Mouse (Mus musculus) embryonic facial prominence, embryonic 15.5 days (tissue): Measurements from ENCODE around the gene Adipor2. TPM values are rescaled to one million over a fixed set of nuclear protein-coding genes. Genes with fewer than 3 reads are reported as not detected.
A peak's percentile ranks its signal among the peaks of the same experiment; 100 is the strongest.

Experiments
- ATAC-seq: fragments of 200-750 bp; cut with Nextera tagmentation; 2 replicates; pipeline ENCODE4 v1.8.0; 2017; ENCODE audit warnings: low read depth, moderate TSS enrichment; ENCODE audit not compliant: insufficient number of reproducible peaks, low FRiP score, low TSS enrichment
- H3K27ac ChIP-seq: fragments of 300-500 bp; sonication (generic); replicated peaks from 2 replicates; pipeline ENCODE4 v1.5.1; 2015; ENCODE audit warnings: mild to moderate bottlenecking, inconsistent platforms
- H3K27me3 ChIP-seq: fragments of 300-500 bp; sonication (generic); 2 replicates; pipeline ENCODE4 v1.6.1; 2015; ENCODE audit warnings: inconsistent platforms
- H3K36me3 ChIP-seq: fragments of 300-500 bp; sonication (generic); 2 replicates; pipeline ENCODE4 v1.6.1; 2015; ENCODE audit warnings: mild to moderate bottlenecking, inconsistent platforms
- H3K4me1 ChIP-seq: fragments of 300-500 bp; sonication (generic); 2 replicates; pipeline ENCODE4 v1.6.1; 2015; ENCODE audit warnings: inconsistent platforms
- H3K4me2 ChIP-seq: fragments of 300-500 bp; sonication (generic); replicated peaks from 2 replicates; pipeline ENCODE4 v1.6.1; 2015; ENCODE audit warnings: mild to moderate bottlenecking, inconsistent platforms
- H3K4me3 ChIP-seq: fragments of 300-500 bp; sonication (generic); replicated peaks from 2 replicates; pipeline ENCODE4 v1.5.1; 2015; ENCODE audit warnings: mild to moderate bottlenecking, inconsistent platforms
- H3K9ac ChIP-seq: fragments of 300-500 bp; sonication (generic); 2 replicates; pipeline ENCODE4 v1.6.1; 2015; ENCODE audit warnings: inconsistent platforms
- H3K9me3 ChIP-seq: fragments of 300-500 bp; sonication (generic); replicated peaks from 2 replicates; pipeline ENCODE4 v1.6.1; 2016; ENCODE audit warnings: inconsistent platforms
- WGBS: fragments of 180-500 bp; shearing (Covaris S2); methylation state at CpG from one replicate; pipeline ENCODE4 v1.1.7; 2015; 5-methylcytosine and 5-hydroxymethylcytosine counted together
- polyA plus RNA-seq: library from polyadenylated mRNA; unstranded; fragments of >200 nt; fragmentation: Nextera tagmentation; extraction: Ambion mirVana; gene quantifications from 2 replicates; pipeline ENCODE4 v1.2.1, GENCODE M21; 2015

Adipor2 gene
- 40.9 and 42.9 TPM in 2 replicates for polyA plus RNA-seq

DNA sequence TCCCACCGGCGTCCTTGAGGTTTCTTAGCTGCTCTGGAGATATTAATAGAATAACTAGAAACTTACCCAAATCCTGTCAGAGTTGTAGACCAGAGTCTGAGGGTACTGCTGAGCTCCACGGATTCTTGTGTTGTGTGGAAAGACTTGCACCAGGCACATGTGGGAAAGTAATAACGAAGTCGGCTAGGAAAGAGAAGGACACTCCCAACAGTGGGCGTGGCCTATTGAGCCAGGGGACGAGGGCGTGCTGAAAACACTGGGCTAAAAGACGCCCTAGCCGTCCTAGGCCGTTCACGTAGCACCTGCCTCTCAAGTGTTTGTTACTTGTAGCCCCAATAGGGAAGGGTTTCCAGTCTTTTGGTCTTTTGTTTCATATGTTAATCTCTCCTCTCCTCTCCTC lies at the start of gene Adipor2:
Gene Adipor2 (minus strand): TSS at position 351 of the 400 bp plus-strand sequence.
- H3K9ac ChIP-seq, result no peak within 1 kb of the TSS
- WGBS, result 2% methylated on average over 12 of the region's 12 CpGs
- peak within 1 kb of the TSS; percentile 63 for H3K27ac ChIP-seq
- no peak for ATAC-seq
- no peaks in the 10 kb centered on the region for H3K27me3 ChIP-seq
- H3K4me2 ChIP-seq, result peak within 1 kb of the TSS; percentile 21
- 0 out of 2 replicates have a peak, but pooled peaks cover 3% of the 10 kb centered on the region for H3K4me1 ChIP-seq
- H3K4me3 ChIP-seq, result peak within 1 kb of the TSS; percentile 5
- no peaks in the 10 kb centered on the region for H3K36me3 ChIP-seq
- H3K9me3 ChIP-seq, result no peaks in the 10 kb centered on the region

DNA sequence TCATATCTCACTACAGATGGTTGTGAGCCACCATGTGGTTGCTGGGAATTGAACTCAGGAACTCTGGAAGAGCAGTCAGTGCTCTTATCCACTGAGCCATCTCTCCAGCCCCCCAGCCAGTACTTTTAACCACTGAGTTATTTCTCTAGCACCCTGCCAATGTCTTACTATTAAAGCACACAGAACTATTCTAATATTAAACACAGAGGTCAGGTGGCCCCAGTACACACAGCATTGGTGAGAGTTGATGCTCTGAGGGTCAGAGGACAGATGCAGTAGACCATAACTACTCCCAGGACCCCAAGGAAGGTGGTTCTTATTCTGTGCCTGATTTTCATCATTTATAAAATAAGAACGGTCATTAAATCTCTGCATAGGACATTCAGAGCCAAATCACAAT lies 48.7 kb upstream of the Adipor2 start:
- no peak for ATAC-seq
- no peak overlapping the region for H3K9ac ChIP-seq
- no peak overlapping the region for H3K27ac ChIP-seq
- H3K4me3 ChIP-seq, result no peak overlapping the region
- H3K27me3 ChIP-seq, result no peaks in the 10 kb centered on the region
- H3K9me3 ChIP-seq, result no peaks in the 10 kb centered on the region
- H3K36me3 ChIP-seq, result no peaks in the 10 kb centered on the region
- no peak overlapping the region for H3K4me2 ChIP-seq
- H3K4me1 ChIP-seq, result no peaks in the 10 kb centered on the region
- 93% methylated on average over 1 of the region's 1 CpGs for WGBS

DNA sequence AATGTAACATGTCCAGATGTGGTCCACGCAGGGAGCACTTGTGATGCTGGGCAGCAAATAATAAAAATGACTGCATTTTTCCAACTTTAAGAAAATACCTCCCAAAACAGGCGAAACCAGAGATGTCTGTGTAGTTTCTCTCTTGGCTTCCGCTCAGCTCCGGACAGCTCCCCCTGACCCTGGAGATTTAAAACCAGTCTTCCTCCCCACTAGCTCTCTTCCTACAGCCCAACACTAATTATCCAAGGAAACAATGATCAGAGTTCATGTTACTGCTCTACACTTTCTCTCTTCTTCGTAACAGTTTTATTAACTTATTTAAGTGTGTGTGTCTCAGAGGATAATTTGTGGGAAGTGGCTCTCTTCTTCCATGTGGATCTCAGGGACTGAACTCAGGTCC lies 42.9 kb upstream of the Adipor2 start:
- no peaks in the 10 kb centered on the region for H3K9me3 ChIP-seq
- H3K4me1 ChIP-seq, result no peaks in the 10 kb centered on the region
- ATAC-seq, result no peak
- no peak overlapping the region for H3K4me2 ChIP-seq
- no peak overlapping the region for H3K4me3 ChIP-seq
- H3K27ac ChIP-seq, result no peak overlapping the region
- 61% methylated on average over 5 of the region's 5 CpGs for WGBS
- no peaks in the 10 kb centered on the region for H3K27me3 ChIP-seq
- no peak overlapping the region for H3K9ac ChIP-seq
- no peaks in the 10 kb centered on the region for H3K36me3 ChIP-seq

DNA sequence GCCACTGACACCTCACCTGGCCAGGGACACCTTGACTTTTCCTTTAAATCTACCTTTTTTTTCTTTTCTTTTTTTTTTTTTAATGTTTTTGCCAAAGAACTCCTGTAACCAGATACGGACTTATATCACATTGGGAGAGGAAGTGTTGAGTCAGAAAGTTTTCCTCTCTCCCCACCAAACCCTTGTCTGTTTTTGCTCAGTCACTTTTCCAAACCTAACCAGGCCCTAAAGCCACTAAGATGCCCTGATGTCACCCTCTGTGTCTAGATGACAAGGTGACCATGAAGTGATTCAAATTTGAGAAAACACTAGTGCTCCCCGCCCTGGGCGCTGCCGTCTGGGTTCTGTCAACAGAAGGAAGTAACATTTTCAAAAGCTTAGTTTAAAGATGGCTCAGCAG lies 41.5 kb upstream of the Adipor2 start:
- Histone ChIP-seq H3K4me1 (no peaks in the 10 kb centered on the region), H3K4me2 (no peak overlapping the region), H3K27ac (no peak overlapping the region), H3K27me3 (no peaks in the 10 kb centered on the region), H3K36me3 (no peaks in the 10 kb centered on the region), H3K9me3 (no peaks in the 10 kb centered on the region), H3K9ac (no peak overlapping the region), H3K4me3 (no peak overlapping the region)
- WGBS, result 69% methylated on average over 4 of the region's 4 CpGs
- no peak for ATAC-seq

DNA sequence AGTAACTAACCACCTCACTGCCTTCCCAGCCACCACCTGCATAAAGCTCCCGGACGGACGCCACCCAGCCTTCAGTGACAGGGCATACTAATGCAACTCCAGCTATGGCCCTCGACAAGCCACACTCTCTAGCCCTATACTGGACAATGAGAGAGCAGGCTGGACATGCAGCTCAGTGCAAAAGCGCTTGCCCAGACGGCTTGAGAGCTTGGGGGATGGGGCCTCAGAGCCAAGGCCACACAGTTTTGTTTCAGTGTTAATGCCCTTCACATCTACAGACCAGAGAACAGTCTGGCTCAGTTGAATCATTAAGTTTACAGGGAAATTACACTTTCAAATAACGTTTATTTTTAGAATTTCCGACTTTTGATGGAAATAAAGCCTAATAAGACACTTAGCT lies 40.7 kb upstream of the Adipor2 start:
- no peaks in the 10 kb centered on the region for H3K36me3 ChIP-seq
- H3K4me1 ChIP-seq, result no peaks in the 10 kb centered on the region
- no peaks in the 10 kb centered on the region for H3K9me3 ChIP-seq
- no peak overlapping the region for H3K4me2 ChIP-seq
- no peak overlapping the region for H3K27ac ChIP-seq
- no peak overlapping the region for H3K9ac ChIP-seq
- no peaks in the 10 kb centered on the region for H3K27me3 ChIP-seq
- no peak overlapping the region for H3K4me3 ChIP-seq
- 68% methylated on average over 8 of the region's 8 CpGs for WGBS
- no peak for ATAC-seq

DNA sequence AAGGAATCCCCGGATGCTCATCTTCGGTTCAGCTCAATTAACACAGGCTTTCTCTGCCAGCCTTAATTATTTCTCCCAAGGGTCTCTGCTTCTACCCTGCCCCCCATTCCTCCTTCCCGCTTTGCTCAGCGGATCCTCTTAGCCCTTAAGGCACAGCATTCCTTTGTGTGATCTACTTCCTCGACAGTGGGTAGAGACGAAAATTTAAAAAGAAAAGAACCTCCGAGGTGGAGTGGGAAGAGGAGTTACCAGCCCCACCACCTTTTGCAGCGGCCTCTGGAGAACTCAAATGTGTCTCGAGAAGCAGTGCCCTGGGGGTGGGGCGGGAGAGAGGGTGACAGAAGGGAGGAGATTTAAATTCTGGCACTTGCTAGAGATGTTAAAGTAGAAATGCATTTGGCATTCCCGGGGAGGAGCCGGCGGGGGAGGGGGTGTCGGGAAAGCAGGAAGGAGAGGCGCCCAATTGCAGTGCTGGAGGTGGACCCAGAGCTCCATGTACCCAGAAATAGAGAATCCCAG lies 34.5 kb upstream of the Adipor2 start:
- no peaks in the 10 kb centered on the region for H3K9me3 ChIP-seq
- H3K36me3 ChIP-seq, result no peaks in the 10 kb centered on the region
- peak overlapping the region; percentile 68 for H3K4me2 ChIP-seq
- no peaks in the 10 kb centered on the region for H3K27me3 ChIP-seq
- H3K27ac ChIP-seq, result peak overlapping the region; percentile 83
- ATAC-seq, result 0 out of 2 replicates have a peak, but pooled peaks have one; percentile 27
- under 1% methylated on average over 15 of the region's 15 CpGs for WGBS
- peaks cover 20% of the 10 kb centered on the region for H3K4me1 ChIP-seq
- H3K4me3 ChIP-seq, result peak overlapping the region; percentile 43
- peak overlapping the region; percentile 37 for H3K9ac ChIP-seq

DNA sequence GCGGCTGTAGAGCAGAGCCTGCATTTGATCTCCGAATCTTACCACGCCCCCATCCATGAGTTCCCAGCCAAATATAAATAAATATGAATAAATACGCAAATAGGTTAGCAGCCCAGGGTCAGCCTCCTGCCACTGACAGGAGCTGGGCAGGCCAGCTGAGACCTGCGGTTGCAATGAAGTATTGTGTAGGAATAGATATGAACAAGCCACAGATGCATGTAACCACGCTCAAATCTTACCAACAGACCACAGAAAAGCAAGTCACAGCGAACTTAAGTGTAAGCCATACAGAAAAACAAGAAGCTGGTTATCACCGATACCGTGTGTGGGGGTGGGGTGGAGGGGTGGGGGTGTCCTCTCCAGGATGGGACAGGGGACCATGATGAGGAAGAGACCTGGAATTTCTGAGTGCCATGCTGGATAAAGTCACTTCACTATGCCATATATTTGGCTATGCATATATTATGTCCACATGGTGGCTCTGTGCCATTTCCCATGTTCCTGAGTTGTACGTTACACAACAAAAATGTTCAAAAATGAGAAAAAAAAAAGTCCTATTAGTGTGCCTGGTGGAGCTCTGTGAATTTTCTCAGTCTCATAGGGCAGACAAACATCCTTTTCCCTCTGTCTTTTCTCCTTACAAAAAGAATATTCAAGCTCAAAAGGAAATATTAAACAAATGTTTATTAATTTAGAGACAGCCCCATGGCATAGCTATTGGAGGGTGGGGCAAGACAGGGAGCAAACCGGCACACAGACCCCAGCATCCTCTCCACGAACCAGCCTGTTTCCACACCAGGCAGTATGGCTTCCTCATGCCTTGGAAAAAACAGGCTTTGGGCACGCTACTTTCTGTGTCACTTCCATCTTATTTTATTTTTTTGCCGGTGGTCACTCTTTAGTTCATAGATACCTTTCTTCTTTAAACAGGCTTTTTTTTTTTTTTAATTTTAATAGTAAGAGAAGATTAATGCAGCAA lies 33.8 kb upstream of the Adipor2 start:
- no peaks in the 10 kb centered on the region for H3K36me3 ChIP-seq
- ATAC-seq, result no peak
- H3K4me1 ChIP-seq, result peaks cover 20% of the 10 kb centered on the region
- H3K9ac ChIP-seq, result peak overlapping the region; percentile 37; the same call in 1 of the 2 replicates
- H3K27me3 ChIP-seq, result no peaks in the 10 kb centered on the region
- no peaks in the 10 kb centered on the region for H3K9me3 ChIP-seq
- H3K4me2 ChIP-seq, result peak overlapping the region; percentile 68
- H3K4me3 ChIP-seq, result peak overlapping the region; percentile 43
- H3K27ac ChIP-seq, result 0 out of 2 replicates have a peak overlapping the region, but pooled peaks have one; percentile 83
- 28% methylated on average over 14 of the region's 14 CpGs for WGBS

DNA sequence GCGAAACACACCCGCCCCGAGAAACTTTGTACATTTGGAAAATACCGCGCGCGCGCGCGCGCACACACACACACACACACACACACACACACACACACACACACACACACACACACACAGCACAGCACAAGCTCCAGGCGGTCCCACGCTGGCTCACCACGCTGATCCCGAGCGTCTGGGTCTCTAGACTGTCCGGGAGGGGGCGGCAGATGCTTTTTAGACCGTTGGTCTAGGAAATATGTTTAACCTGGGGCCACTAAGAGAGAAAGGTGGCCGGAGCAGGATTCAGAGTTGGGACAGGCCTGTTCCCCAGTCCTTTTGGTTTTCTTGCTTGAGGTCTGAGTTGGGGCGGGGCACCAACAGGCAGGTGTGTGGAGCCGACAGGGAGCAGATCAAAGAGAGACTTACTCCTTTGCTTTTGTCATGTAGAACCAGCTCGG lies 31.6 kb upstream of the Adipor2 start:
- ATAC-seq, result no peak
- Histone ChIP-seq H3K27ac (no peak overlapping the region), H3K9ac (peak overlapping the region; percentile 26; the same call in 1 of the 2 replicates), H3K36me3 (no peaks in the 10 kb centered on the region), H3K4me2 (peak overlapping the region; percentile 66), H3K4me1 (peaks cover 20% of the 10 kb centered on the region), H3K27me3 (no peaks in the 10 kb centered on the region), H3K9me3 (no peaks in the 10 kb centered on the region), H3K4me3 (peak overlapping the region; percentile 40)
- 4% methylated on average over 23 of the region's 23 CpGs for WGBS

DNA sequence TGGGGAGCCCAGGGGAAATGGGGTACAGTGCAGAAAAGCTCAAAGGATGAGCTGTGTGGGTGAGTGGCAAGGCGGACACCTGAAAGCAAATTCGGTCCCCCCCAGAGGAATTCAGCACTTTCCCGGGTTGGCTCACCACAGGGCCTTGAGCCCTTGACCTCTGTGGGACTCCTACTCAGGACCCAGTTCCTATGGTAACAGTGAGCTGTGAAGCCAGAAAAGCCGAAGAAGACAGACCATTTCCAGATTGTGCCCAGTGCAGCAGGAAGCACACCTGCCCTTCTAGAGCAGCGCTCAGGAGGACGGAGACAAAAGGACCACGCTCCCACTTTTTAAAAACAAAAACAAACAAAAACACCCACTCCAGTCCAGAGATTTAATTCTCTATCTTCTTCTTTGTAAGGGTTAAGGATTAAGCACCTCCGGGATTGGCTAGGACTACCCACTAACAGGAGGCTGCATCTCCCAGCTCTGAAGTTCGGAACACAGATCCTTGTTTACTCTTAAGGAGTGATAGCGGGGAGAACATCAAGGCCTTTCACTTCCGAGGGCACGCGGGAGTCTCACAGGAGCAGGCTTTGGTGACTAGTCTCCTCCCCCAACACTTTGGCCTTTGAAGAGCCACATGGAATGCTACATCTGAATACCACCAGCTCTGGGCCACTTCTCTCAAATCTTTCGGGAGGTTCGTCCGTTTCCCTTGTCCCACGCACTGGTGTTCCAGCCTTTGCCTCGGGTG lies 31.0 kb upstream of the Adipor2 start:
- Histone ChIP-seq H3K4me1 (peaks cover 23% of the 10 kb centered on the region), H3K9me3 (no peaks in the 10 kb centered on the region), H3K9ac (peak overlapping the region; percentile 26; the same call in 1 of the 2 replicates), H3K27ac (no peak overlapping the region), H3K4me2 (peak overlapping the region; percentile 66), H3K4me3 (peak overlapping the region; percentile 40), H3K27me3 (no peaks in the 10 kb centered on the region), H3K36me3 (no peaks in the 10 kb centered on the region)
- WGBS, result 14% methylated on average over 18 of the region's 18 CpGs
- no peak for ATAC-seq

DNA sequence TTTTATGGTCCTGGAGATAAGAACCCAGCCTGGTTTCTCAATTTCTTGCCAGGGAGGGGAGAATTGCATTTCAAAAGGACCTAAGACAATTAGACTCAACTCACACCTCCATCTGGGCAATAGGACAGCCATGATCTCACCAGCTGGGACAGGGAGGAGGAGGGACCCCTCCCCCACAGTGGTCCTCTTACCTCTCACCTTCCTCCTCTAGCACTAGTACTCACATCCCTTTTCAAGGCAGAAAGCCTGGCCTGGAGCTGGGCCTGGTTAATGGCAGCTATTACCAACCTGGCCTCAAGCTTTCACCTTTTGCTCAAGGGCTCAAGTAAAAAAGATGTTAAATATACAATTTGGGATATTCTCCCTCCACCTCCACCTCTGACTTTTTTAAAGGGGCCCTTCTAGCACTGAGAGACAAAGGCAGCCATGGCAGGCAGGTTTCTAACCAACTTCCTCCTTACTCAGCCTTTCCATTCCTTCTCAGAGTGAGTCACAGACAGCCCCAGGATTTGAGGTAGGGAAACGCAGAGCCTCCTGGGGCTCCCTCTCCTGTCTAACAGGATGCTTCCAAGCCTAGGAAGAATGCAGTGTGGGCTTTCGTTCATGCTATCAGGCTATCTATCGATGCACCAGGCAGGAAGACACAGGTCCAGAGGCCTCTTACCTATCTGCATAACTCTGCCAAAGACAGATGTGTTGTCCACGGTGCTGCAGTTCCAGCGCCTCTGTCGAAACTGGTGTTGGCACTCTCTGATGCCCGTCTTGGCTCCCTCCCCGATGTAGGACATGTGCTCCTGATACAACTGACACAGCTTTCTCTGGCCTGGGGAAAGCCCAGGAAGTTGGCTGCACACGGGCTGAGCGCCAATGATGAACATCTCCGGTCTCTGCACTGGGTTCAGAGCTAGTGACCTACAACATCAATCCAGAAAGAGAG lies 28.4 kb upstream of the Adipor2 start:
- 64% methylated on average over 11 of the region's 11 CpGs for WGBS
- no peaks in the 10 kb centered on the region for H3K36me3 ChIP-seq
- ATAC-seq, result no peak
- no peak overlapping the region for H3K27ac ChIP-seq
- peaks cover 10% of the 10 kb centered on the region; the same call in 1 of the 2 replicates for H3K4me1 ChIP-seq
- no peak overlapping the region for H3K4me2 ChIP-seq
- H3K9ac ChIP-seq, result no peak overlapping the region
- H3K27me3 ChIP-seq, result no peaks in the 10 kb centered on the region
- no peak overlapping the region for H3K4me3 ChIP-seq
- no peaks in the 10 kb centered on the region for H3K9me3 ChIP-seq
